Mouse (Mus musculus): ENCODE measurements around the gene Olfr54.

GRCm38 (mm10) chr11:50966230-50966629 lies 47.8 kb upstream of the Olfr54 start, which contains the start of gene Olfr1378:
- TF ChIP-seq EP300 (IDR thresholded peaks at IDR 0.05; ENCODE audit: insufficient read depth, low read depth, low read length) (no peak), CTCF (IDR thresholded peaks at IDR 0.05; ENCODE audit: low read depth, low read length) (no peak), POLR2A (IDR thresholded peaks at IDR 0.05; ENCODE audit: insufficient read depth, low read length) (no peak)
